Mouse (Mus musculus): ENCODE results near the gene Abca7. TPM values are rescaled to one million over a fixed set of nuclear protein-coding genes. Genes with fewer than 3 reads are reported as not detected.

Abca7 gene
- polyA plus RNA-seq, 1 experiment from 2014 or later = 8.1 TPM

GRCm38 (mm10) chr10:80002829-80003228 is 6.5 kb downstream of the Abca7 start:
- H3K27ac ChIP-seq (replicated peaks) = no peak overlapping the region
- no peak overlapping the region for H3K4me2 ChIP-seq
- WGBS = 28% methylated on average over 21 of the region's 21 CpGs
- ATAC-seq (ENCODE audit: low read depth) = no peak
- peaks cover 10% of the 10 kb centered on the region for H3K4me1 ChIP-seq (replicated peaks)
- H3K27me3 ChIP-seq = peaks cover 37% of the 10 kb centered on the region
- H3K9ac ChIP-seq = 0 out of 2 replicates have a peak overlapping the region, but pooled peaks have one; percentile 39
- H3K4me3 ChIP-seq = no peak overlapping the region
- H3K36me3 ChIP-seq = peaks cover 11% of the 10 kb centered on the region
- H3K9me3 ChIP-seq = no peaks in the 10 kb centered on the region

DNA sequence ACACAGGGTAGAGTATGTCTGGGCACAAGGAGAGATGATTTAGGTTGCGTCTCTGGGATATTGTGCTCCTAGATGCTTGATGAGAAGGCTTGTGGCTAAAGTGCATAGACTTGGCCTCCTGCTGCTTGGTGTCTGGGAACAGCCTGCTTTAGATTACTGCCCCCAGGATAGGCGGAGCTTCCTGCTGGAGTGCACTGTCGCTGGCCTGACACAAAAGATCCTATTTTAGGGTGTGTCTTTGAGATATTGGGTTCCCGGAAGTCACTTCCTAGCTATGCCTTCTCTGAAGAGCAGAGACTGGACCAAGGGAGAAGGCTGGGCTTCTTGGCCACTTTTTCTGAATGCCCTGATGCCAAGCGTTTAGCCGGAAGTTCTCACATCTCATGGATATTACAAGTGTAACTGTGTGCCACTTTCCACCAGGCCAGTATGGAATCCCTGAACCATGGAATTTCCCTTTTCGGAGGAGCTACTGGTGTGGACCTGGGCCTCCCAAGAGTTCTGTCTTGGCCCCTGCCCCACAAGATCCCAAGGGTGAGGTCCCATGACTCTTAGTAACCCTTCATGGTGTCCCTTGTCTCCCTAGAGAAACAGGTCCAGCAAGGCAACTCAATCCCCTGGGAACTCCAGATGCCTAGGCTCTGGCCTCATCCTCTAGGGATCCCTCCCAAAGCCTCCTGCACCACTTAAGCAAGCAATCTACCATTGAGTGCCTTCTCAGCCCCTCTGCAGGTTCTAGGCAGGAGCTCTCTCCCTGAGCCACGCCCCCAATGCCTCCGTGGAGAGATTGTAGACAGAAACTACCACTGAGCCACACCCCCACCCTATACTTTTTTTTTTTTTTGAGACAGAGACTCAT is 7.3 kb downstream of the Abca7 start:
- no peaks in the 10 kb centered on the region for H3K9me3 ChIP-seq
- peaks cover 2% of the 10 kb centered on the region; the same call in 1 of the 2 replicates for H3K4me1 ChIP-seq (replicated peaks)
- ATAC-seq (ENCODE audit: low read depth) = no peak
- H3K4me3 ChIP-seq = no peak overlapping the region
- H3K9ac ChIP-seq = no peak overlapping the region
- no peak overlapping the region for H3K27ac ChIP-seq (replicated peaks)
- WGBS = 53% methylated on average over 9 of the region's 9 CpGs
- H3K36me3 ChIP-seq = peaks cover 19% of the 10 kb centered on the region
- no peak overlapping the region for H3K4me2 ChIP-seq
- H3K27me3 ChIP-seq = peaks cover 37% of the 10 kb centered on the region

DNA sequence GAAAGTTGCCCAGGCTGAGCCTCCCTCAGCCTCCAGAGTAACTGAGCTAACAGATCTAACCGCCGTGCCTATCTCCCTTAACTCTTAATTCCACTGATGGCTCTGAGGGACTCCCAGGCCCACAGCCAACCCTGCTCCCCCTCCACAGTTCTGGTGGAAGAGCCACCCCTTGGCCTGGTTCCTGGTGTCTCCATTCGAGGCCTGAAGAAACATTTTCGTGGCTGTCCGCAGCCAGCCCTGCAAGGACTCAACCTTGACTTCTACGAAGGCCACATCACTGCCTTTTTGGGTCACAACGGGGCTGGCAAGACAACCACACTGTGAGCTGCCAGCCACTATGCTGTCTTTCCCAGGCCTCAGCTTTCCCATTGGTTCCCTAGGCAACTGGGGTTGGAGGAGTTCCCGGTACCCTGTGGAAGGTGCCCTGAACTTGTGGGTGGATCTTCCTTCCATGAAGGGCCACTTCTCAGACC is 8.0 kb downstream of the Abca7 start:
- peaks cover 26% of the 10 kb centered on the region for H3K36me3 ChIP-seq
- no peak overlapping the region for H3K4me3 ChIP-seq
- 91% methylated on average over 8 of the region's 8 CpGs for WGBS
- H3K27me3 ChIP-seq = peaks cover 37% of the 10 kb centered on the region
- no peaks in the 10 kb centered on the region; the same call in 1 of the 2 replicates for H3K4me1 ChIP-seq (replicated peaks)
- H3K9me3 ChIP-seq = no peaks in the 10 kb centered on the region
- no peak overlapping the region for H3K27ac ChIP-seq (replicated peaks)
- H3K4me2 ChIP-seq = no peak overlapping the region
- H3K9ac ChIP-seq = no peak overlapping the region
- no peak for ATAC-seq (ENCODE audit: low read depth)

DNA sequence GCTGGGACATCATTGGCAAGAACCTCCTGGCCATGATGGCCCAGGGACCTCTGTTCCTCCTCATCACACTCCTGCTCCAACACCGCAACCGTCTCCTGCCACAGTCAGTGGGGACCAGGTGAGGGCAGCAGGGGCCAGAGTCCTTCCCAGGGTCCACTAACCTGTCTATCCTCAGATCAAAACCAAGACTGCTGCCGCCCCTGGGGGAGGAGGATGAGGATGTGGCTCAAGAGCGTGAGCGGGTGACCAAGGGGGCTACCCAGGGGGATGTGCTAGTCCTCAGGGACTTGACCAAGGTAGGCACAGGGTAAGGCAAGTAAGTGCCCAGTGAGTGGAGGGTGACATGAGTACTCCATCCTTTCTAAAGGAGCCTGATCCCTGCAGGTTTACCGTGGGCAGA is 15.4 kb downstream of the Abca7 start:
- 87% methylated on average over 6 of the region's 6 CpGs for WGBS
- peaks cover 70% of the 10 kb centered on the region for H3K36me3 ChIP-seq
- H3K9me3 ChIP-seq = peaks cover 20% of the 10 kb centered on the region
- H3K9ac ChIP-seq = no peak overlapping the region
- peaks cover 60% of the 10 kb centered on the region for H3K27me3 ChIP-seq
- H3K4me2 ChIP-seq = no peak overlapping the region
- H3K4me3 ChIP-seq = no peak overlapping the region
- no peak overlapping the region for H3K27ac ChIP-seq (replicated peaks)
- H3K4me1 ChIP-seq (replicated peaks) = no peaks in the 10 kb centered on the region
- no peak for ATAC-seq (ENCODE audit: low read depth)

DNA sequence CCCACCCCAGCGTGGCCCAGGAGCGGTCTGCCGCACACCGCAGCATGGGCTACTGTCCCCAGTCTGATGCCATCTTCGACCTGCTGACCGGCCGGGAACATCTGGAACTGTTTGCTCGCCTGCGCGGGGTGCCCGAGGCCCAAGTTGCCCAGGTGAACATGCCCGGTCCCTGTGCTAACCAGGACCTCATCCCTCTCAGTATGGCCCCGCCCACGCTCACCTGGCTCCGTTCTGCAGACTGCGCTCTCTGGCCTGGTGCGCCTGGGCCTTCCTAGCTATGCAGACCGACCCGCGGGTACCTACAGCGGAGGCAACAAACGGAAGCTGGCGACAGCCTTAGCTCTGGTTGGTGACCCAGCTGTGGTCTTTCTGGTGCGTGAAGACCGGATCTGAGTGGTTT is 17.3 kb downstream of the Abca7 start:
- Histone ChIP-seq H3K9ac (no peak overlapping the region), H3K27me3 (peaks cover 73% of the 10 kb centered on the region), H3K4me2 (no peak overlapping the region), H3K36me3 (peaks cover 59% of the 10 kb centered on the region), H3K9me3 (peaks cover 20% of the 10 kb centered on the region), H3K4me3 (no peak overlapping the region), H3K27ac (replicated peaks) (no peak overlapping the region), H3K4me1 (replicated peaks) (no peaks in the 10 kb centered on the region)
- ATAC-seq (ENCODE audit: low read depth) = no peak
- whole genome bisulfite sequencing = 31% methylated on average over 25 of the region's 25 CpGs

DNA sequence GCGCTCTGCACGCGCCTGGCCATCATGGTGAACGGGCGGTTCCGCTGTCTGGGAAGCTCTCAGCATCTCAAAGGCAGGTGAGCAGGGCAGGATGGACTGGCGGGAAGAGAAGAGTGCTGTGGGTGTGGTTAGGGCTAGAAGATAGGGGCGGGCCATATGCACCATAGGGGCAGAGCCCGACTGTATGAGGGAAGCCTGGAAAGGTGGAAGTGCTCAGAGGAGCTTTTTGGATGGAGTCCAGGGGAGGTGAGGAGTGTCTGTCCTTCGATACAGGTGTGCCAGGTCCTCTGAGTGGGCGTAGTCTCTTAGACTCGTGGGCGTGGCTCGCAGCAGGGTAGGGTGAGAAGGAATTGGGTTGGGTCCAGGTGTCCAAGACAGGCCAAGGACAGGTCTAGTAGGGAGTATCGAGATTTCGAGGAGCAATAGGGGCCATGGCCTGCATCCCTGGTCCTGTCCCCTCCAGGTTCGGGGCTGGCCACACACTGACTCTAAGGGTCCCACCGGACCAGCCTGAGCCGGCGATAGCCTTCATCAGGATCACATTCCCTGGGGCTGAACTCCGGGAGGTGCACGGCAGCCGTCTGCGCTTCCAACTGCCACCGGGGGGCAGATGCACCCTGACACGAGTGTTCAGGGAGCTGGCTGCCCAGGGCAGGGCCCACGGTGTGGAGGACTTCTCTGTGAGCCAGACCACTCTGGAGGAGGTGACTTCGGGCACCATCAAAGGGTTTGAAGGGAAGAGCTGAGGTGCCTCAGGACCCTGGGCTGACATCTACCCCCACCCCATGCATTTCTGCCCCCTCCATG is 18.4 kb downstream of the Abca7 start:
- Histone ChIP-seq H3K27me3 (peaks cover 84% of the 10 kb centered on the region), H3K4me2 (no peak overlapping the region), H3K27ac (replicated peaks) (no peak overlapping the region), H3K4me1 (replicated peaks) (peaks cover 7% of the 10 kb centered on the region; the same call in 1 of the 2 replicates), H3K9me3 (peaks cover 18% of the 10 kb centered on the region), H3K4me3 (no peak overlapping the region), H3K9ac (no peak overlapping the region), H3K36me3 (peaks cover 48% of the 10 kb centered on the region)
- WGBS = 23% methylated on average over 28 of the region's 28 CpGs
- ATAC-seq (ENCODE audit: low read depth) = no peak

DNA sequence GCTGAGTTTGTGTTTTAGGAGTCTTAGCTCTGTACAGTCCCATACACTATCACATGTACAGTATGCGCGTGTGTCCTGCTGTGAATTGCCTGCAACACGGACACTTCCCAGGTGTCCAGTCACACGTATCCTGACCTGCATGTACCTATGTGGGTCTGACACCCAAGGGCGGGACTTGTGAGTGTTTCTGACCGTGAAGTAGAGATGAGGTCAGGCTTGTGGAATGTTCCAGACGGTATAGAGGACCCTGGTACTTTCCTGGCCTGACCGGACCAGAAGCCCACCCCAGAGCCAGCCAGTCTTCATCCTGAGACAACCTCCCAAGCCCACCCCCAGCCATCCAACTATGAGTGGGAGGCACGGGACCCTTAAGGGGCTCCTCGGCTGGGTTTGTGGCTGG is 19.3 kb downstream of the Abca7 start:
- WGBS = 79% methylated on average over 10 of the region's 10 CpGs
- H3K27me3 ChIP-seq = peaks cover 93% of the 10 kb centered on the region

DNA sequence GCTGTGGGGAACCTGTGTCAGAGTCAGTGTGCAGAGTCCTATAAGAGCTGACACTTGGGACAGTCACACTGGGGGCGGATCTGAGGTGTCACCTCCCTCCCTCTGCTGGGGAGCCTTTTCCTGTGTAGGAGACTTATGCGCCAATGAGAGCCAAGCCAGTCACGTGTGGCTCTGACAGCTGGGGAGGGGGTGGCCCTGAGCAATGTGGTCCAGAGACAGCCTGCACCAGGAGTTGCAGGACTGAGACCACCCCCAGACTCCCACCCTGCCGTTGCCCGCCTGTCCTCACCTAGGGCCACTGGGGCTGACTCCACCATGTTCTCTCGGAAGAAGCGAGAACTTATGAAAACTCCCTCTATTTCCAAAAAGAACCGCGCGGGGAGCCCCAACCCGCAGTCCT is 20.2 kb downstream of the Abca7 start, which contains the start of gene Arhgap45:
Gene Arhgap45 (plus strand): TSS at position 143 of the 400 bp plus-strand sequence.
- Histone ChIP-seq H3K4me2 (no peak within 1 kb of the TSS), H3K4me3 (no peak within 1 kb of the TSS), H3K9me3 (no peaks in the 10 kb centered on the region), H3K27me3 (peaks cover 87% of the 10 kb centered on the region), H3K27ac (replicated peaks) (no peak within 1 kb of the TSS), H3K4me1 (replicated peaks) (peaks cover 9% of the 10 kb centered on the region; the same call in 1 of the 2 replicates), H3K9ac (no peak within 1 kb of the TSS), H3K36me3 (peaks cover 30% of the 10 kb centered on the region)
- ATAC-seq (ENCODE audit: low read depth) = no peak
- WGBS = 66% methylated on average over 11 of the region's 11 CpGs

More for the DNA sequence above, 19.3 kb downstream of the Abca7 start:
- Histone ChIP-seq H3K27ac (replicated peaks) (no peak overlapping the region), H3K36me3 (peaks cover 39% of the 10 kb centered on the region), H3K4me2 (no peak overlapping the region), H3K4me1 (replicated peaks) (peaks cover 9% of the 10 kb centered on the region; the same call in 1 of the 2 replicates), H3K9me3 (peaks cover 9% of the 10 kb centered on the region), H3K4me3 (no peak overlapping the region), H3K9ac (no peak overlapping the region)
- no peak for ATAC-seq (ENCODE audit: low read depth)

GRCm38 (mm10) chr10:80016931-80017330 is 20.6 kb downstream of the Abca7 start:
- WGBS = 89% methylated on average over 10 of the region's 10 CpGs
- no peak overlapping the region for H3K27ac ChIP-seq (replicated peaks)
- peaks cover 83% of the 10 kb centered on the region for H3K27me3 ChIP-seq
- no peak overlapping the region for H3K4me3 ChIP-seq
- H3K9ac ChIP-seq = no peak overlapping the region
- peaks cover 9% of the 10 kb centered on the region; the same call in 1 of the 2 replicates for H3K4me1 ChIP-seq (replicated peaks)
- no peak for ATAC-seq (ENCODE audit: low read depth)
- H3K9me3 ChIP-seq = no peaks in the 10 kb centered on the region
- H3K36me3 ChIP-seq = peaks cover 26% of the 10 kb centered on the region
- no peak overlapping the region for H3K4me2 ChIP-seq

GRCm38 (mm10) chr10:80017361-80017760 is 21.1 kb downstream of the Abca7 start:
- ATAC-seq (ENCODE audit: low read depth) = no peak
- 65% methylated on average over 3 of the region's 3 CpGs for WGBS
- H3K27me3 ChIP-seq = peaks cover 78% of the 10 kb centered on the region

GRCm38 (mm10) chr10:80017771-80018170 is 21.5 kb downstream of the Abca7 start:
- ATAC-seq (ENCODE audit: low read depth) = no peak
- no peak overlapping the region for H3K4me3 ChIP-seq
- H3K27me3 ChIP-seq = peaks cover 74% of the 10 kb centered on the region
- 82% methylated on average over 14 of the region's 14 CpGs for WGBS
- no peak overlapping the region for H3K27ac ChIP-seq (replicated peaks)
- peaks cover 17% of the 10 kb centered on the region; the same call in 1 of the 2 replicates for H3K36me3 ChIP-seq
- H3K4me1 ChIP-seq (replicated peaks) = peaks cover 9% of the 10 kb centered on the region; the same call in 1 of the 2 replicates
- H3K4me2 ChIP-seq = no peak overlapping the region
- H3K9me3 ChIP-seq = no peaks in the 10 kb centered on the region
- H3K9ac ChIP-seq = no peak overlapping the region

More at GRCm38 (mm10) chr10:80017361-80017760, 21.1 kb downstream of the Abca7 start:
- Histone ChIP-seq H3K9me3 (no peaks in the 10 kb centered on the region), H3K27ac (replicated peaks) (no peak overlapping the region), H3K4me2 (no peak overlapping the region), H3K4me1 (replicated peaks) (peaks cover 9% of the 10 kb centered on the region; the same call in 1 of the 2 replicates), H3K4me3 (no peak overlapping the region), H3K9ac (no peak overlapping the region), H3K36me3 (peaks cover 21% of the 10 kb centered on the region; the same call in 1 of the 2 replicates)
